Mouse (Mus musculus): ENCODE measurements around the gene Tfap2e. TPM values are rescaled to one million over a fixed set of nuclear protein-coding genes. Genes with fewer than 3 reads are reported as not detected.

Tfap2e gene
- polyA plus RNA-seq, 1 experiment from 2014 or later = not detected

DNA sequence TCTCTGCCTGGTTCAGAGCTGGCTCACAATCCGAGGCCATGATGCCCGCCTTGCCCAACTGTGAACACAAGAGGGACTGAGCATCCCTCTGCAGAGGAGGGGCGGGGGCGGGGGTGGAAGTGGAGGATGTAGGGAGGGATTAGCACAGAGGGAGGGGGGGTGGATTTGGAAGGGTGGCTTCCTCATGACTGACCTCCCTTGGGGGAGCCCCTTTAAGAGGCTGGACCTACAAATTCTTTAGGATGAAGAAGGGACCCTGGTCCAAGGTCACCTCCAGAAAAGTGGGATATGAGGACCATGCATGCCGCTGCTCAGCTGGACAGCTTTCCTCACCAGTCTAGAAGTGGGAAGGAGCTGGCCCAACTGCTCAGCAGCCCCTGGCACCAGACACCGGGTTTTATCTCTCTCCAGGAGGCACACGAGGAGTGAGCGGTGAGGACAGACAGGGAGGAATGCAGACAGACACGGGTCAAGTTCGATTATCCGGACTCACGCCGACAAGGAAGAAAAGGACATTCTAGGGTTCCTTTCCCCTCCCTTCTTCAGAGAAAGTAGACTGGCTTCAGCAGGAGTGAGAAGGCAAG is 16.1 kb upstream of the Tfap2e start:
- TF ChIP-seq CTCF (IDR thresholded peaks at IDR 0.05) = no peak
- no peaks in the 10 kb centered on the region for H3K27me3 ChIP-seq
- ChIA-PET CTCF (no interaction called here), POLR2A (interaction anchor here (1.1 kb wide), 1 partner anchor 74 kb away, joined by 4 read pairs; the partner anchor contains the start of gene Psmb2)
- DNase-seq (ENCODE audit: low read depth, low spot score) (no peak), ATAC-seq (no peak)
- in situ Hi-C loops (cut with MboI; ENCODE audit: low pct_unique_long_range_greater_than_20kb) = no loop called here

DNA sequence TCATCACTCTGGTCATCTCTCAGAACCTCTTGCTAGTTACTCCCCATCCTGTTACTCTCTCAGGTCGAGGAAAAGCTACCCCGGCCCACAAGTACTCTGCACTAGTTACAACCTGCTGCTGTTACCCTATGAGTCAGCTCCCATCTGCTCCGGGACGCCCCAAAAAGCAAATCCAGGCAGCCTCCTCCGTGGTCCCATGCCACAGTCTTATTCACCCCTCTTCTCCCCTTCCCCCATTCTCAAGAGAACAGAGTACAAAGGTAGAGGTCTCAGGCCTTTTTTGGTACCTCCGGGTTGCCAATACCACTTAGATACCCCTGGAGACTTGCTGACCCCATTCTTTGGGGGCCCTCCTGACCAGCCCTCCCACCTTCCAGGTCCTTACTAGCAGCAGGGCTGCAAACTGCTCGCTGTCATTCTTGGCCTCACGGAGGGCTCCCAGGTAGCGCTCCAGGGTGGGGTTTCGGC is 15.6 kb upstream of the Tfap2e start:
- CTCF ChIA-PET = no interaction called here
- ATAC-seq = no peak
- in situ Hi-C loops (cut with MboI; ENCODE audit: low pct_unique_long_range_greater_than_20kb) = no loop called here
- H3K27me3 ChIP-seq = no peaks in the 10 kb centered on the region
- no peak for DNase-seq (ENCODE audit: low read depth, low spot score)
- POLR2A ChIA-PET = no interaction called here
- TF ChIP-seq CTCF (IDR thresholded peaks at IDR 0.05) = no peak

DNA sequence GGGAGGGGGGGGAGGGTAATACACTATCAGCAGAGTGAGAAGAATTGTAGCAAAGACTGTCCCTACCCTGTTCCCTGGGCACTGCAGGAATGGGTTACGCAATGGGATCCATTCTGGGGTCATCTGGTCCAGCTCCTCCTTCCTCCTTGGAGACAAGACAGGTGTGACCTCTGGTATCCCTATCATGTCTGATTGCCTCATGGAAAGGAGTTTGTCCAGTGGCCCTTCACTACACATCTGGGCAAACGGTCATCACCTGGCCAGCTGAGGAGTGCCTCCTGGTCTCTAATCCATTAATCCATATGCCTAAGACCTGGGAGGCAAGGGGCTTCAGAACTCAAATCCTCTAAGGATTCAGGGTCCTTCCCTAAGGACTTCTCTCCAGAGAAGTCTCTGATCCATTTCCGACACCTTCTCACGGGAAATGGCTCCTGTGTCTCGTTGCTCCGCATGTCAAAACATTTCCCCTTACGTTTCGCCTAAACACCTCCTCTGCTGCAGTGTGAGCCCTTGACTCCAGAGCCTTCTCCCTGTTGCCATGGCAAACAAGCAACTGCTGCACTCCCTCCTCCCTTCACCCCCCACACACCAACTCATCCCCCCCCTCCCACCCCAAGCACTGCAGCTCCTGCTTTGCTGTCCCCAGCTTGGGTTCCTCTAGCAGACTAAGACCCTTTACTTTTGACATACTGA is 15.0 kb upstream of the Tfap2e start:
- CTCF ChIA-PET = interaction anchor here (1.1 kb wide), 1 partner anchor 11 kb away, joined by 3 read pairs; no protein-coding TSS in a partner anchor
- DNase-seq (ENCODE audit: low read depth, low spot score) (no peak), ATAC-seq (no peak)
- TF ChIP-seq CTCF (IDR thresholded peaks at IDR 0.05) = no peak
- no peaks in the 10 kb centered on the region for H3K27me3 ChIP-seq
- in situ Hi-C loops (cut with MboI; ENCODE audit: low pct_unique_long_range_greater_than_20kb) = no loop called here
- POLR2A ChIA-PET = no interaction called here

DNA sequence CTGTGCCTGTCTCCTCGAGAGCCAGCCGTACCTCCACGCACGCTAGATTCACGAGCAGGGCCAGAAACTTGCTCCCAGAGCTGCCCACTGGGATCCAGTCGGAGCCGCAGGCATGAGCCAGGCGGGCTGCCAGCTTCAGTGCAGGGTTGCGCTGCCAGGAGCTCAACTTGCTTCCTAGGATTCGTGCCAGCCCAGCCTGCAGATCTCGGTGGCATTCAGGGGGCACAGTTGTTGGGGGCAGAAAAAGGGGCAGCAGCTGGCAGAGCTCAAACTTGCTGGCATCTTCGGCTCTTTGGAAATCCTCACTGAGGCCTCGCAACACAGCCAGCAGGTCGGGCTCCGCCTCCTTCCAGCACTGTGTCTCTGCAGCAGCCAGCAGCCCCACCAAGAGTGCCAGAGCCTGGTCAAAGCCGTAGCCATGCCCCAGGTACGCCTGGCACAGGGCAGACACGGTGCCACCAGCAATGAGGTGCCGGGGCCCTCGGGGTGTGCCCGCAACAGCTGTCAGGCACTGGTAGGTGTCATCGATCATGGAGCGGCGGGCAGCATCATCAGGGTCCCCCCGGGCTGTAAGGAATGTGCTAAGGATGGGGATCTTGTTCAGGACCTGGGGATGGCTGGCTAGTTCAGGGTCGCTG is 14.1 kb upstream of the Tfap2e start:
- ChIA-PET POLR2A (interaction anchor here (0.9 kb wide), 1 partner anchor 90 kb away, joined by 3 read pairs; no protein-coding TSS in a partner anchor), CTCF (interaction anchor here (1.1 kb wide), 1 partner anchor 12 kb away, joined by 3 read pairs; no protein-coding TSS in a partner anchor)
- no peak for TF ChIP-seq CTCF (IDR thresholded peaks at IDR 0.05)
- no peak for ATAC-seq
- in situ Hi-C loops (cut with MboI; ENCODE audit: low pct_unique_long_range_greater_than_20kb) = no loop called here
- no peaks in the 10 kb centered on the region for H3K27me3 ChIP-seq
- no peak for DNase-seq (ENCODE audit: low read depth, low spot score)

DNA sequence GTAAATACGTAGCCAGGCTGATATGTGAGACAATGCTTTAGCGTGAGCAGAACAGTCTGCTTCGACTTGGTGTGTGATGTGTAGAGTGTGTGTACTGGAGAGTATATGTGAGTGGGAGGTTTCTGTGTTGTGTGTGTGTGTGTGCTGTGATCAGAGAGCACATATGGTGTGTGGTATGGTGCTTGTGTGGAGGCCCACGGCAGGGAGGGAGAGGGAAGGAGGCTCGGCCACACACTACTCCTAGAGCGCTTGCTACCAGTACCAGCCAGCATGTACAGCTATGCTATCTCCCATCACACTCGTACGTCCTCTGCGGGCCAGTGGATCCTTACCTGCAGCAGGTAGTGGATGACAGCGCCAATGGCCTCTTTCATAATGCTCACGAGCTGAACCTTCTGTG is 13.5 kb upstream of the Tfap2e start:
- H3K27me3 ChIP-seq = no peaks in the 10 kb centered on the region
- ATAC-seq (no peak), DNase-seq (ENCODE audit: low read depth, low spot score) (no peak)
- CTCF ChIA-PET = interaction anchor here (1.1 kb wide), 1 partner anchor 13 kb away, joined by 3 read pairs; no protein-coding TSS in a partner anchor
- in situ Hi-C loops (cut with MboI; ENCODE audit: low pct_unique_long_range_greater_than_20kb) = loop anchor here (5.0 kb wide), 1 partner anchor 93 kb away; no protein-coding TSS in a partner anchor
- no peak for TF ChIP-seq CTCF (IDR thresholded peaks at IDR 0.05)
- POLR2A ChIA-PET = interaction anchor here (0.9 kb wide), 1 partner anchor 90 kb away, joined by 3 read pairs; no protein-coding TSS in a partner anchor

DNA sequence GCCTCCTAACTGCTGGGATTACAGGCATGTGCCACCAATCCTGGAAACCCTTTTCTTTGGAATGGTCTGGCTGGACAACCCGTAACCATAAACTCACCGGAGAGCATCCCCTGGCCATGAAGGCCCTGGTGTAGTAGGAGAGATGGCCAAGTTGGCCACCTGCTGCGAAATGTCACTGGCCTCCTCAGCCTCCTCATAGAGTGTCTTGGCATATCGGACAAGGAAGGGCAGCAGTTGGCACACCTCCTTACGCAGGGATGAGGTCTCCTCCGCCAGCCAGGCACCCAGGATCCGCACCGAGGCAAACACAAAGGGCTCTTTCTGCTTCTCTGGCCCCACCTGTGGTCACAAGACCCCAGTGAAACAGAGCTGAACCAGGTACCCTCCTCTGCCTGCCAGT is 12.3 kb upstream of the Tfap2e start:
- no peak for DNase-seq (ENCODE audit: low read depth, low spot score)
- TF ChIP-seq CTCF (IDR thresholded peaks at IDR 0.05) = no peak
- no peaks in the 10 kb centered on the region for H3K27me3 ChIP-seq
- POLR2A ChIA-PET = no interaction called here
- in situ Hi-C loops (cut with MboI; ENCODE audit: low pct_unique_long_range_greater_than_20kb) = loop anchor here (5.0 kb wide), 1 partner anchor 94 kb away; no protein-coding TSS in a partner anchor
- CTCF ChIA-PET = interaction anchor here (0.5 kb wide), 1 partner anchor 339 kb away, joined by 3 read pairs; no protein-coding TSS in a partner anchor
- ATAC-seq = no peak

DNA sequence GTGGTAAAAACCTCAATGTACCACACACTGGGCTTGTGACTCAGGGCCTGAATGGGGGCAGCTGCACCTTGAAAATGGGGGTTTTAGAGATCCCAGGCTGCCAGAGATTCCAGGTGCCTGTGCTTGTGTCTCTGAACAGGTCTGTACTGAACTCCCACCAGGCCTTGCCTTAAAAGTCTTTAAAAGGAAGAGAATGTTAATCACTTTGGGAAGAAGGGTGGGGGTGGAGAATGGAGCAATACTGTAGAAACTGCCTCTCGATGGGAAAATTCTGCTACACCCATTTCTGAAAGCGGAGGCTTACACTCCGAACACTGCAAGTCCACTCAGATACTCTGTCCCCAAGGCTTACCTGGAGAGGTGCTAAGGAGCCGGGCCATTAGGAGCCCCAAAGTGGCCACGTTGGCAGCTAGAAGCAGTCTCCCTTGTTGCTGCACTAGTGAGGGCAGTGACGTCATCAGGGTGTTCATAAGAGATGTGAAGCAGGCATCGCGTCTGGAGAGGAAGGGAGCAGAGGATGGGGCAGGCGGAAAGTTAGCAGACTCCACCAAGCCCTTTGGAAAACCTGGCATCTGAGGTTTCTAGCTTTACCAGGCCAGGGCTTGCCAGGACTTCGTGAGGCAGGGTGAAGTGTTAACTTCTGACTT is 10.3 kb upstream of the Tfap2e start:
- in situ Hi-C loops (cut with MboI; ENCODE audit: low pct_unique_long_range_greater_than_20kb) = loop anchor here (5.0 kb wide), 1 partner anchor 96 kb away; no protein-coding TSS in a partner anchor
- no peaks in the 10 kb centered on the region for H3K27me3 ChIP-seq
- DNase-seq (ENCODE audit: low read depth, low spot score) (no peak), ATAC-seq (no peak)
- ChIA-PET CTCF (interaction anchor here (0.8 to 3.0 kb wide), 4 partner anchors 93 to 192 kb away, joined by 3 to 25 read pairs (median 5); no protein-coding TSS in a partner anchor), POLR2A (interaction anchor here (2.1 kb wide), 1 partner anchor 94 kb away, joined by 5 read pairs; no protein-coding TSS in a partner anchor)
- no peak for TF ChIP-seq CTCF (IDR thresholded peaks at IDR 0.05)

DNA sequence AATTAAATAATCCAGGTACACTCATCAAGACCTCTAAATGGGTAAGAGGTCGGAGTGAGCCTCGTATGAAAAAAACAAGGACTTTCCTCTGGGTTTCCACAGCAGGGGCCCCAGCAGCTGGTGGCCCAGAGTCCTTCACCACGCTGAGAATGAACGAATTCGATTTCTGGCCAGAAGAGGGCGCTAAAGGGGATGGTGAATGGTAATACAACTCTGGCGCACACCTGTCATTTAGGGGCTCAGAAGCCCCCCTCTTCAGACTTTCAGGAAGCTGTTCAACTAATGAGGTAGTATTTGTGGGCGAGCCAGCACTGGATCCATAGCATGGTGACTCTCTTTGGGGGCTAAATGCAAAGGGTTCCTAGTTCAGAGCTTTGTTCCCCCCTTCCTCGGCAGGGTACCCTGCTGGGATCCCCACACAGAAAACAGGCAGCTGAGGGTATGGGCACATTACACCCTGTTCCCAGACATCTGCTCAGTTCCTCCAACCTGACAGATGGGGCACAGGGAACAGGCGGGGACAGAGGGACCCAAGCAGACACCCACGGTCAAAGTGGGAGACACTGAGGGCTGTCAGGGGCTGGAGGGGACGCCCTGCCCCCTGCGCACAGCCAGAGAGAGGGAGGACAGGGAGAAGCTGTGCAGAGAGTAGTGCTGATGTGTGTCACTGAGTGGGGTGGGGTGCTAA is 9.6 kb upstream of the Tfap2e start:
- ATAC-seq = no peak
- POLR2A ChIA-PET = interaction anchor here (2.1 kb wide), 1 partner anchor 95 kb away, joined by 5 read pairs; no protein-coding TSS in a partner anchor

DNA sequence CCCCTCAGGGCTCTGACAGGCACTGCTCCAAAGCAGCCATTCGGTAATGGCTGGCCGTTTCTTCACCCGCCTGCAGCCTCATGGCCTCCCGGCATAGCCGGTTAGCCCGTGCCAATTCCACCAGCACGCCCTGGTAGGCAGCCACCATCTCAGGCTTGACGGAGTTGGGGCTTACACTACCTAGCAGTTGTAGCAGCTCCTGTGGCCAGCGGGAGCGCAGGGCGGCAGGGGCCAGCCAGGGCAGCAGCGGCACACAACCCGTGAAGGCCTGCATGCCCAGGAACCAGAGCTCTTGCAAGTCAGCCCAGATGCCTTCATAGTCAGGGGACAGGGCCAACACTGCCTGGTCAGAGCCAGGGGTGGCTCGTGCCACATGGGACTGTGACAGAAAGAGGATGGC is 8.8 kb upstream of the Tfap2e start:
- in situ Hi-C loops (cut with MboI; ENCODE audit: low pct_unique_long_range_greater_than_20kb) = loop anchor here (5.0 kb wide), 2 partner anchors 97 to 138 kb away; partner anchors contain the start of gene 5730409E04Rik
- ChIA-PET POLR2A (no interaction called here), CTCF (interaction anchor here (0.8 to 3.0 kb wide), 5 partner anchors 20 to 190 kb away, joined by 3 to 25 read pairs (median 5); no protein-coding TSS in a partner anchor)
- no peak for TF ChIP-seq CTCF (IDR thresholded peaks at IDR 0.05)
- ATAC-seq (no peak), DNase-seq (ENCODE audit: low read depth, low spot score) (no peak)
- no peaks in the 10 kb centered on the region for H3K27me3 ChIP-seq

More for the DNA sequence above, 9.6 kb upstream of the Tfap2e start:
- no peak for TF ChIP-seq CTCF (IDR thresholded peaks at IDR 0.05)
- in situ Hi-C loops (cut with MboI; ENCODE audit: low pct_unique_long_range_greater_than_20kb) = loop anchor here (5.0 kb wide), 1 partner anchor 97 kb away; no protein-coding TSS in a partner anchor
- H3K27me3 ChIP-seq = no peaks in the 10 kb centered on the region
- CTCF ChIA-PET = interaction anchor here (0.8 to 3.0 kb wide), 6 partner anchors 21 to 191 kb away, joined by 3 to 25 read pairs (median 4); no protein-coding TSS in a partner anchor
- no peak for DNase-seq (ENCODE audit: low read depth, low spot score)
